Mouse (Mus musculus): ENCODE measurements at regions not wholly inside any gene's neighbourhood (a gene's known extent, or its start where the extent isn't known, plus 50 kb on each side); places are given as distances from the start of the nearest gene placed in this dataset.

- TF ChIP-seq POU5F1 (IDR thresholded peaks at IDR 0.05; ENCODE audit: borderline replicate concordance, low read length) (no peak), CTCF (conservative IDR thresholded peaks at IDR 0.05; ENCODE audit: low read length) (no peak), NANOG (IDR thresholded peaks at IDR 0.05; ENCODE audit: borderline replicate concordance, low read length) (no peak)
Observed at GRCm38 (mm10) chr8:93662219-93662618, 126.6 kb upstream of the Ces5a start.

All from E14TG2a.4 (cell line).